Mouse (Mus musculus) stomach, embryonic 15.5 days (tissue): ENCODE results near the gene Slc25a42. TPM values are rescaled to one million over a fixed set of nuclear protein-coding genes. Genes with fewer than 3 reads are reported as not detected.
A peak's percentile ranks its signal among the peaks of the same experiment; 100 is the strongest.

Experiments used
- ATAC-seq: fragments of 200-750 bp; cut with Nextera tagmentation; 2 replicates; pipeline ENCODE4 v1.8.0; 2017; ENCODE audit warnings: low read depth, moderate number of reproducible peaks, moderate TSS enrichment; ENCODE audit not compliant: insufficient read depth, low FRiP score
- H3K27ac ChIP-seq: fragments of 300-500 bp; sonication (generic); 2 replicates; pipeline ENCODE4 v1.5.1; 2015; ENCODE audit warnings: mild to moderate bottlenecking, inconsistent platforms
- H3K27me3 ChIP-seq: fragments of 300-500 bp; sonication (generic); replicated peaks from 2 replicates; pipeline ENCODE4 v1.6.1; 2015; ENCODE audit warnings: inconsistent platforms
- H3K36me3 ChIP-seq: fragments of 300-500 bp; sonication (generic); 2 replicates; pipeline ENCODE4 v1.6.1; 2015; ENCODE audit warnings: inconsistent platforms
- H3K4me1 ChIP-seq: fragments of 300-500 bp; sonication (generic); 2 replicates; pipeline ENCODE4 v1.6.1; 2015; ENCODE audit warnings: inconsistent platforms
- H3K4me2 ChIP-seq: fragments of 300-500 bp; sonication (generic); 2 replicates; pipeline ENCODE4 v1.6.1; 2015; ENCODE audit warnings: mild to moderate bottlenecking, inconsistent platforms
- H3K4me3 ChIP-seq: fragments of 300-500 bp; sonication (generic); replicated peaks from 2 replicates; pipeline ENCODE4 v1.5.1; 2015; ENCODE audit warnings: inconsistent platforms
- H3K9ac ChIP-seq: fragments of 300-500 bp; sonication (generic); 2 replicates; pipeline ENCODE4 v1.6.1; 2015; ENCODE audit warnings: inconsistent platforms
- H3K9me3 ChIP-seq: fragments of 300-500 bp; sonication (generic); 2 replicates; pipeline ENCODE4 v1.6.1; 2016; ENCODE audit warnings: inconsistent platforms
- WGBS: fragments of 180-500 bp; shearing (Covaris S2); methylation state at CpG from one replicate; pipeline ENCODE4 v1.1.7; 2015; 5-methylcytosine and 5-hydroxymethylcytosine counted together
- polyA plus RNA-seq: library from polyadenylated mRNA; unstranded; fragments of >200 nt; fragmentation: Nextera tagmentation; extraction: Ambion mirVana; gene quantifications from 2 replicates; pipeline ENCODE4 v1.2.1, GENCODE M21; 2015

Gene Slc25a42
- polyA plus RNA-seq, 1 experiment from 2014 or later, result 4.7 TPM

DNA sequence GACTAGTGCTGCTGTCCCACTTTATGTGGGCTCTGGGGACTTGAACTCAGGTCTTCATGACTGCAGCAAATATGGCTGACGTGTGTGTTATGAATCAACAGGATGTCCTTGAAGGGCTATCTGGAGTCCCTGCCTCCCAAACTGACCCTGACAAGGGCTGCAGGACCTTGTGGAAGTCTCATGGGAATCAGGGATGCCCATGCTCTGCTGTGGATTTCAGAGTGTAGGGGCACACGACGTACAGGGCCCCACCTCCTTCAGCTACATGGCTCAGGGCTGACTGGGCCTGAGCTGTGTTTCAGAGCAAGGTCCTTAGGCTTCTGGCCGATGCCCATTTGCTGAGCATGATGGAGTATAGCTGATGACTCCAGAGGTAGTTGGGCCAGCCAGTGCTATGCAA is 28.9 kb downstream of the Slc25a42 start:
- WGBS, result 82% methylated on average over 4 of the region's 4 CpGs
- no peak overlapping the region for H3K27ac ChIP-seq
- no peak overlapping the region for H3K4me3 ChIP-seq
- H3K4me2 ChIP-seq, result no peak overlapping the region
- no peaks in the 10 kb centered on the region for H3K27me3 ChIP-seq
- no peak for ATAC-seq
- no peaks in the 10 kb centered on the region for H3K9me3 ChIP-seq
- peaks cover 13% of the 10 kb centered on the region for H3K36me3 ChIP-seq
- H3K4me1 ChIP-seq, result 0 out of 2 replicates have a peak, but pooled peaks cover 3% of the 10 kb centered on the region
- no peak overlapping the region for H3K9ac ChIP-seq

DNA sequence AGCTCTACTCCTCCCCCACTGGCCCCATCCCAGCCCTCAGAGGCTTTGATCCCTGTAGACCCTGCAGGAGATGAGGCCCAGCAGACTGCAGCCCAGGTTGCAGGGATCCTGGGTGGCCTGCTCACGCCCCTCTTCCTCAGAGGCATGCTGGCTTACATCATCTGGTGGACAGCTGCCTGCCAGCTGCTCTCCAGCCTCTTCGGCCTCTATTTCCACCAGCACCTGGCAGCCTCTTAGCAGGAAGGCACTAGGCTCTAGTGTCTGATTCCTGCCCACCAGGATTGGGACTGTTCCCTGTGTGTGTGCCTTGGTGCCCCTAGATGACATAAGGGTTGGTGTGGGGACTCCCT is 30.2 kb downstream of the Slc25a42 start:
- no peak for ATAC-seq
- Histone ChIP-seq H3K9ac (no peak overlapping the region), H3K9me3 (no peaks in the 10 kb centered on the region), H3K27ac (no peak overlapping the region), H3K4me2 (no peak overlapping the region), H3K36me3 (peaks cover 19% of the 10 kb centered on the region), H3K27me3 (no peaks in the 10 kb centered on the region), H3K4me3 (no peak overlapping the region), H3K4me1 (0 out of 2 replicates have a peak, but pooled peaks cover 3% of the 10 kb centered on the region)
- WGBS, result 27% methylated on average over 2 of the region's 2 CpGs

DNA sequence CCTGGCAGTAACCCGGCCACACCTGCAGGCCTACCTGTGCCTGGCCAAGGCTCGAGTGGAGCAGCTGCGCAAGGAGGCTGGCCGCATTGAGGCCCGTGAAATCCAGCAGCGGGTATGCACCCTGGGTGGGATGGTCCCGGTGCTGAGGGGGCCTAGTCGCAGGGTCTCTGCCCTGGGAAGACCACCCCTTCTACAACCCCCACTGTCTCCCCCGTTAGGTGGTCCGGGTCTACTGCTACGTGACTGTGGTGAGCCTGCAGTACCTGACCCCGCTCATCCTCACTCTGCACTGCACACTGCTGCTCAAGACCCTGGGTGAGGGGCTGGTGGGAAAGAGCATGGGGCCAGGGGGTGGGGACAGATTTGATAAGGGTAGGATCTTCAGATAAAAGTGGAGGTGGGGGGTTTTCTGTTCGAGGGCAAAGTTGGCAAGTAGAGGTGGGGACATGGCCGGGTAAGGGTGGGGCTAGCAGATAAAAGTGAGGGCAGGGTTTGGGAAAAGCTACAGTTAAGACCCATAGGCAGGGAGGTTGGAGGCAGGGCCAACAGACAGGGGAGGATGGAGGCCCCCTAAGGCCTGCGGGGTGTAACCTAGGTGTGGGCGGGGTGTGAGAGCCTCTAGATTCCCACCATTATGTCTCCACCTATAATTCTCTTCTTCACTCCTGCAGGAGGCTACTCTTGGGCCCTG is 30.7 kb downstream of the Slc25a42 start:
- Histone ChIP-seq H3K27ac (no peak overlapping the region), H3K9ac (no peak overlapping the region), H3K36me3 (peaks cover 19% of the 10 kb centered on the region), H3K4me3 (no peak overlapping the region), H3K4me1 (0 out of 2 replicates have a peak, but pooled peaks cover 3% of the 10 kb centered on the region), H3K27me3 (no peaks in the 10 kb centered on the region), H3K4me2 (no peak overlapping the region), H3K9me3 (no peaks in the 10 kb centered on the region)
- 71% methylated on average over 16 of the region's 16 CpGs for WGBS
- ATAC-seq, result peak; percentile 61

DNA sequence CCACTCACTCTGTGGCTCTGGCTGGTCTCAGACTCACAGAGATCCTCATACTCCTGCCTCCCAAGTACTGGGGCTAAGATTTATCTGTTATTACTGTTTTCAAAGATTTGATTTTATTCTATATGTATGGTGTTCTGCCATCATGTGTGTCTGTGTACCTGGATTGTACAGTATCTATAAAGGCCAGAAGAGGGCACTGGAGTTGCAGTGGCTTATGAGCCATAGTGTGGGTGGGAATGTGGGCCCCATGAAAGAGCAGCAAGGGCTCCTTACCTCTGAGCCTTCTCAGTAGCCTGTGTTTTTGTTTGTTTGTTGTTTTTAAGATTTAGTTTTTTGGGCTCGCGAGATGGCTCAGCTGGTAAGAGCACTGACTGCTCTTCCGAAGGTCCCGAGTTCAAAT is 33.0 kb downstream of the Slc25a42 start:
- no peak for ATAC-seq
- WGBS, result 88% methylated on average over 4 of the region's 4 CpGs
- no peak overlapping the region for H3K4me3 ChIP-seq
- no peaks in the 10 kb centered on the region for H3K27me3 ChIP-seq
- no peaks in the 10 kb centered on the region for H3K9me3 ChIP-seq
- no peak overlapping the region for H3K4me2 ChIP-seq
- no peak overlapping the region for H3K27ac ChIP-seq
- H3K36me3 ChIP-seq, result peaks cover 19% of the 10 kb centered on the region
- no peak overlapping the region for H3K9ac ChIP-seq
- H3K4me1 ChIP-seq, result peaks cover 9% of the 10 kb centered on the region; the same call in 1 of the 2 replicates

DNA sequence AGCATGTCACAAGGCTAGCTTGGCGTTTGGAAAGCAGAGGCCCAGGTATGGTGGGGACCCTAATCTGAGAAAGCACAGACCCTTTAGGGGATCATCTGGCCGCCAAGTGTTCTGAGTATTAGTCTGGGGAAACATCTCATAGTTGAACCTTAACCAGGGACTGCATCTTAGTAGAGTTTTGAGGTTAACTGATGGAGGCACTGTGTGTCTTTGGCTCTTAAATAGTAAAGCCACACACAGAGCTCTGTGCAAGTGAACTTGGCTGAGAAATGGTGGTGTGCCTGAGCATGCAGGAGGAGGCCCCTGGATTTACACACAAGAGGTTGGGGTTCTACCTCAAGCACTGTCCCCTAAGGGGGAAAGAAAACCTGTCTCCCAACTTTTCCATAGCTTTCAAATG is 33.9 kb downstream of the Slc25a42 start:
- H3K4me2 ChIP-seq, result no peak overlapping the region
- H3K4me1 ChIP-seq, result peaks cover 18% of the 10 kb centered on the region
- H3K27me3 ChIP-seq, result no peaks in the 10 kb centered on the region
- H3K36me3 ChIP-seq, result peaks cover 19% of the 10 kb centered on the region
- H3K4me3 ChIP-seq, result no peak overlapping the region
- no peak for ATAC-seq
- 87% methylated on average over 2 of the region's 2 CpGs for WGBS
- no peak overlapping the region for H3K27ac ChIP-seq
- H3K9me3 ChIP-seq, result no peaks in the 10 kb centered on the region
- no peak overlapping the region for H3K9ac ChIP-seq

DNA sequence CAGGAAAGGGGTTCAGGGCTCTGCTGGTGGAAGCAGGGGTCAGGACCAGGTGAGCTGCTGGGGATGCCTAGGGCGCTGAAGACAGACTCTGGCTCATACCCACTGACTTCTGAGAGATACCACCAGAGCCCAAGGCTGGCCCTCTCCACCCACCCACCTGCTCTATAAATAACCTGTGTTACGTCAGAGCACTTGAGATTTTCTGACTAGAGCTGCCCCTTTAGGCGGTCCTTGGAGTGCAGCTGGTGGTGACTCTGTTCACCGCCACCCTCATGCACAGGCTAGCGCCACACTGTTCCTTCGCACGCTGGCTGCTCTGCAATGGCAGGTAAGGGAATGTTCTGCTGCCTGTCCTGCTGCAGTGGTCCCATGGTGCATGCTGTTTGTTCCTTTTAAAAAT is 38.0 kb downstream of the Slc25a42 start:
- H3K4me2 ChIP-seq, result no peak overlapping the region
- 85% methylated on average over 7 of the region's 7 CpGs for WGBS
- H3K4me1 ChIP-seq, result peaks cover 20% of the 10 kb centered on the region
- H3K27me3 ChIP-seq, result no peaks in the 10 kb centered on the region
- no peaks in the 10 kb centered on the region for H3K9me3 ChIP-seq
- peaks cover 5% of the 10 kb centered on the region; the same call in 1 of the 2 replicates for H3K36me3 ChIP-seq
- no peak overlapping the region for H3K4me3 ChIP-seq
- no peak overlapping the region for H3K9ac ChIP-seq
- no peak overlapping the region for H3K27ac ChIP-seq
- no peak for ATAC-seq

DNA sequence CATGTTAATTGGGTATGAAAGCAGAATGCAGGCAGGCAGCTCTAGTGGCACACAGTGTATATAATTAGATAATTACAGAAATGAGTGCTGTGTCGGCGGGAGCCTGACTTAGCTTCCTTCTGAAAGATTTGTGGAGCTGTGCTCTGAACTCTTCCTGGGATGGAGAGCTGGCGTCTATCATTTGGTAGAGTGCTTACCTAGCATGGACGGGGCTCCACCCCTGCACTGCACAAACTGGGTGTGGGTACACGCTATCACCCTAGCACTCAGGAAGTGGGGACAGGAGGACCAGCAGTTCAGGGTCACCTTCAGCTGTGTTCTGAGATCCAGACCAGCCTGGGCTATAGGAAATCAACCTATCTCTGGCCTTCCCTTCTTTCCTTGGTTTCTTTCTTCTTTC is 38.8 kb downstream of the Slc25a42 start:
- Histone ChIP-seq H3K27me3 (no peaks in the 10 kb centered on the region), H3K9me3 (no peaks in the 10 kb centered on the region), H3K4me2 (peak overlapping the region; percentile 63), H3K9ac (no peak overlapping the region), H3K36me3 (peaks cover 5% of the 10 kb centered on the region; the same call in 1 of the 2 replicates), H3K4me1 (peaks cover 20% of the 10 kb centered on the region), H3K27ac (no peak overlapping the region), H3K4me3 (peak overlapping the region; percentile 56; the same call in 1 of the 2 replicates)
- WGBS, result 67% methylated on average over 5 of the region's 5 CpGs
- no peak for ATAC-seq

DNA sequence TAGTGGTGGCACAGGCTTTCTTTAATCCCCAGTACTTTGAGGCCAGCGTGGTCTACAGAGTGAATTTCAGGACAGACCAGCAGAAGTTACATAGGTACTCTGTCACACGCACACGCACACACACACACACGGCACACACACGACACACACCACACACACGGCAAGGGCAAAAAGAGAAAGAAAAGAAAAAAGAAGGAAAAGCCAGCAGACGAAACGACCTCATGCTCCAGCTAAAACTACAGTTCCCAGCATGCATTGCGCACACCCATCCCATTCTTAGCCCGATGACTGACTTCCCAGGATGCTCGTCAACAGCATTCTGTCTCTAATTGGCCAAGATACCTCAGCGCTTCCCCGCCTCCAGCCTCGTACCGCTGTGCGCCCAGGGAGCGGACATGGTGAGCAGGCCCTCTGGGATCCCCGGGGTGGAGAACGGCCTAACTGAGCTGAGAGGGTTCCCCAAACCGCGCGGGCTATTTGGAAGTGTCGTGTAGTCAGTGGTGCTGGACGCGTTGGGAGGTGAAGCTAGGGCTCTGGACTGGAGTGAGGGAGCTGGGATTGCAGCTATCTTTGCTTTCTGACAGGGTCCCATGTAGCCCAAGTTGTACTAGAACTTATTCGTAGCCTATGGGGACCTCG is 39.9 kb downstream of the Slc25a42 start, which contains the start of gene Tmem161a:
Gene Tmem161a (plus strand): TSS at position 314 of the 639 bp plus-strand sequence.
- Histone ChIP-seq H3K27ac (peak within 1 kb of the TSS; percentile 42), H3K27me3 (no peaks in the 10 kb centered on the region), H3K4me1 (peaks cover 20% of the 10 kb centered on the region), H3K4me3 (peak within 1 kb of the TSS; percentile 56), H3K36me3 (peaks cover under 1% of the 10 kb centered on the region; the same call in 1 of the 2 replicates), H3K4me2 (peak within 1 kb of the TSS; percentile 63), H3K9me3 (no peaks in the 10 kb centered on the region), H3K9ac (peak within 1 kb of the TSS; percentile 13; the same call in 1 of the 2 replicates)
- peak; percentile 97 for ATAC-seq
- WGBS, result under 1% methylated on average over 27 of the region's 27 CpGs

DNA sequence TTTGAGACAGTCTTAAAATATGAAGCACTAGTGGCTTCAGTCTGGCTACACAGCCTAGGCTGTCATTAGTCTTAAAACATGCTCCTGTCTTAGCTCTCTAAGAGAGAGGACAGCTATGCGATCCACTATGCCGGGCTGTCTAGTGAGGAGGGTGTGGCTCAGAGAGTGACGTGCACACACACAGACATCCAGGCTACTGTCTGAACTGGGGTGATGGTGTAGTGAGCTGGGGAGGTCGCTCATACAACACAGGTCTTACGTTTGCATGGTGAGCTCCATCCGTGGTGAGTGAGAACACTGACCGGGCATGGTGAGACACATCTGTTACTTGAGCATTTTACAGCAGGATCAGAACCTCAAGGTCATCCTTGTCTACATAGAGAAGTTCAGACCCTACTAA is 40.9 kb downstream of the Slc25a42 start:
- Histone ChIP-seq H3K4me1 (peaks cover 27% of the 10 kb centered on the region), H3K9me3 (no peaks in the 10 kb centered on the region), H3K4me3 (no peak overlapping the region), H3K4me2 (no peak overlapping the region; the same call in 1 of the 2 replicates), H3K27me3 (0 out of 2 replicates have a peak, but pooled peaks cover 3% of the 10 kb centered on the region), H3K9ac (no peak overlapping the region), H3K36me3 (no peaks in the 10 kb centered on the region), H3K27ac (no peak overlapping the region)
- ATAC-seq, result no peak
- 75% methylated on average over 7 of the region's 7 CpGs for WGBS

DNA sequence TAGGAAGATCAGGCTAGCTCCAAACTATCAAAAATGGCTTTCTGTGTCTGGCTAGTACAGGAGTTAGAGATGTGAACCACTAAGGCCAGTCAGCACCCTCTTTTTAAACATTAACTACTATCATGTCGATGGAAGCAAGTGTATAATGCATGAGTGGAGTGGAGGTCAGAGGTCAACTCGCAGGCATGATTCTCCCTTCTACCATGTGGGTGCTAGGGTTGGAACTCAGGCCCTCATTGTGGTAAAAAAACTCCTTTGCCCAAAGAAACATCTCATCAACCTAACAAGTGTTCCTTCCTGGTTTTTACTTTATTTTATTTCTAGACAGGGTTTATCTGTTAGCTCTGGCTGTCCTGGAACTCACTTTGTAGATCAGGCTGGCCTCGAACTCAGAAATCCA is 41.4 kb downstream of the Slc25a42 start:
- H3K9ac ChIP-seq, result no peak overlapping the region
- H3K4me1 ChIP-seq, result peaks cover 27% of the 10 kb centered on the region
- H3K36me3 ChIP-seq, result no peaks in the 10 kb centered on the region
- no peak overlapping the region for H3K4me2 ChIP-seq
- no peak for ATAC-seq
- 76% methylated on average over 3 of the region's 3 CpGs for WGBS
- no peak overlapping the region for H3K4me3 ChIP-seq
- H3K9me3 ChIP-seq, result no peaks in the 10 kb centered on the region
- H3K27me3 ChIP-seq, result 0 out of 2 replicates have a peak, but pooled peaks cover 7% of the 10 kb centered on the region
- no peak overlapping the region for H3K27ac ChIP-seq

DNA sequence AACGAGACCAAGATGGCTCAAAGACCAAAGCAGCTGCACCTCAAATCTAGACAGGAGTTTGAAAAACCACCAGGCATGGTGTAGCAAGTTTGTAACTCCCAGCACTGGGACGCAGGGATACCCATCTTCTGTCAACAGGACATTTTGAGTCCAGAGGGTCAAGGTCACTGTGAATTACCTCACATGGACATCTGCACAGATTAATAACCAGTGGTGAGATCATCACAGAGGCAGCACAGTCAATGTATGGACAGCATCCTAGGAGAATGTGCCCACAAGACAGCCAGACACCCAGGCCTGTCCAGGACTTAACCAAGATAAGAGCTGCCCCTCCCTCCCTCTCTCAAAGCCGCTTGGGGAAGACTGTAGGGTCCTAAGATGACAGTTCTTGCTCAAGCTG is 42.0 kb downstream of the Slc25a42 start:
- no peak overlapping the region for H3K9ac ChIP-seq
- 70% methylated on average over 3 of the region's 3 CpGs for WGBS
- H3K4me1 ChIP-seq, result peaks cover 27% of the 10 kb centered on the region
- no peaks in the 10 kb centered on the region for H3K9me3 ChIP-seq
- no peak for ATAC-seq
- 0 out of 2 replicates have a peak, but pooled peaks cover 7% of the 10 kb centered on the region for H3K27me3 ChIP-seq
- H3K36me3 ChIP-seq, result no peaks in the 10 kb centered on the region
- no peak overlapping the region for H3K4me2 ChIP-seq
- H3K4me3 ChIP-seq, result no peak overlapping the region
- H3K27ac ChIP-seq, result no peak overlapping the region

DNA sequence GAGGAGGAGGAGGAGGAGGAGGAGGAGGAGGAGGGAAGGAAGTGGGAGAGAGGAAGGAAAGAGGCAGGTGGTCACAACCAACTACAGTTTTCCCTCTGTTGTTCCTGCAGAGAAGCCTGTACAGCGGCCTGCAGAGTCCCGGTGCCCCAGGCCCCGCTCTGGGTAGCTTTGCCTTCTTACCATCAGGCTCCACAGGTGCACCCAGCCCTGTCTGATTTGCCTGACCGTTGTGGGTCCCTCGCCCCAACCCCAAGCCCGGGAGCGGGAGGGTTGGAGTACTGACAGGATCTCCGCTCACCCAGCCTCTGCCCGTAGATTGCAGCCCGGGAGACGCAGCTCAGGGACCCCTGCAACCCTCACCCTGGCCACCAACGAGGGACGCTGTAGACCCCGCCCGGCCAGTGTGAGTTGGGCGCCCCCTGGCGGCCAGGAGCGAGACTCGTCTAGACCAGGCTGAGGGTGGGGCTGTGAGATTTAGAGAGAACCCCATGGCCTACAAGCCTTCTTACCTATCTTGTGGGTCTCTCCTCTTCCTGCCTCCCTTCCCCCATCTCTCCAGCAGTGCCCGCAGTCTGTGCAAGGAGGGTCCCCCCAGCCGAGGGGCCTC is 45.5 kb downstream of the Slc25a42 start:
- peak overlapping the region; percentile 56 for H3K4me2 ChIP-seq
- peaks cover 7% of the 10 kb centered on the region; the same call in 1 of the 2 replicates for H3K4me1 ChIP-seq
- no peak overlapping the region for H3K9ac ChIP-seq
- H3K36me3 ChIP-seq, result no peaks in the 10 kb centered on the region
- 0 out of 2 replicates have a peak, but pooled peaks cover 7% of the 10 kb centered on the region for H3K27me3 ChIP-seq
- no peaks in the 10 kb centered on the region for H3K9me3 ChIP-seq
- no peak overlapping the region for H3K27ac ChIP-seq
- 4% methylated on average over 21 of the region's 21 CpGs for WGBS
- ATAC-seq, result peak; percentile 72; the same call in 1 of the 2 replicates
- peak overlapping the region; percentile 19 for H3K4me3 ChIP-seq
